Mouse (Mus musculus) heart, adult 2 months (tissue): ENCODE data around the gene 5730409E04Rik. TPM values are rescaled to one million over a fixed set of nuclear protein-coding genes. Genes with fewer than 3 reads are reported as not detected.

Source experiments
- DNase-seq, 2 experiments: peaks; one replicate each; pipeline ENCODE4 v3.0.0; 2021
- H3K27ac ChIP-seq: fragments of 200-600 bp; 2 replicates; pipeline ENCODE4 v1.8.1; 2022
- H3K27me3 ChIP-seq: fragments of 200-500 bp; 2 replicates; pipeline ENCODE4 v1.6.1; 2012; ENCODE audit warnings: mild to moderate bottlenecking, low read length, inconsistent platforms, mixed read lengths; ENCODE audit not compliant: control insufficient read depth, insufficient read depth
- H3K36me3 ChIP-seq: fragments of 200-500 bp; 2 replicates; pipeline ENCODE4 v1.6.1; 2012; ENCODE audit warnings: low read length, inconsistent platforms; ENCODE audit not compliant: control insufficient read depth, insufficient read depth
- H3K4me1 ChIP-seq: fragments of 200-500 bp; 2 replicates; pipeline ENCODE4 v1.6.1; 2011; ENCODE audit warnings: low read length; ENCODE audit not compliant: control insufficient read depth, insufficient read depth
- H3K4me3 ChIP-seq: fragments of 200-600 bp; 2 replicates; pipeline ENCODE4 v1.8.1; 2022
- H3K79me2 ChIP-seq: fragments of 200-500 bp; replicated peaks from 2 replicates; pipeline ENCODE4 v1.6.1; 2012; ENCODE audit warnings: mild to moderate bottlenecking, inconsistent platforms, low read length, moderate library complexity, mixed read lengths; ENCODE audit not compliant: control insufficient read depth, insufficient read depth
- H3K9ac ChIP-seq: fragments of 200-500 bp; 2 replicates; pipeline ENCODE4 v1.6.1; 2012; ENCODE audit warnings: low read depth, mild to moderate bottlenecking, control low read depth, inconsistent platforms, low read length, mixed read lengths
- CTCF ChIP-seq: fragments of 200-600 bp; IDR thresholded peaks from 2 replicates; pipeline ENCODE4 v1.8.1; 2022; ENCODE audit warnings: antibody characterized with exemption, mild to moderate bottlenecking, moderate library complexity
- EP300 ChIP-seq: fragments of 200-500 bp; IDR thresholded peaks from 2 replicates; pipeline ENCODE4 v1.6.1; 2011; ENCODE audit warnings: low read depth, low read length, control low read depth; ENCODE audit not compliant: insufficient read depth
- POLR2A ChIP-seq: fragments of 200-500 bp; IDR thresholded peaks from 2 replicates; pipeline ENCODE4 v1.6.1; 2011; ENCODE audit warnings: mild to moderate bottlenecking, low read depth, low read length, control low read depth; ENCODE audit not compliant: insufficient read depth
- whole genome bisulfite sequencing: fragments of 180-500 bp; shearing (Covaris S2); methylation state at CpG from one replicate; pipeline ENCODE4 v1.1.7; 2018; 5-methylcytosine and 5-hydroxymethylcytosine counted together
- intact Hi-C: fragments of 180-260 bp; cut with DNase I; formaldehyde crosslinking; loops from one replicate; pipeline ENCODE4 v1.15.1; 2025
- microRNA-seq, 2 experiments: library from miRNA; unstranded; fragments of <30 nt; microRNA quantifications; one replicate each; pipeline ENCODE4 v1.2.0; 2021
- polyA plus RNA-seq: library from polyadenylated mRNA; depleted of rRNA; stranded (reverse); fragments of >200 nt; gene quantifications from 2 replicates; pipeline ENCODE4 v1.2.3, GENCODE M21; 2012; rRNA removed
- total RNA-seq, 2 experiments: library from RNA; stranded (reverse); gene quantifications; 2 replicates each; pipeline ENCODE4 v1.2.3; 2021

Gene 5730409E04Rik
- total and polyA plus RNA-seq, 3 experiments: 10.6 to 12.6 (median 11.9) TPM

DNA sequence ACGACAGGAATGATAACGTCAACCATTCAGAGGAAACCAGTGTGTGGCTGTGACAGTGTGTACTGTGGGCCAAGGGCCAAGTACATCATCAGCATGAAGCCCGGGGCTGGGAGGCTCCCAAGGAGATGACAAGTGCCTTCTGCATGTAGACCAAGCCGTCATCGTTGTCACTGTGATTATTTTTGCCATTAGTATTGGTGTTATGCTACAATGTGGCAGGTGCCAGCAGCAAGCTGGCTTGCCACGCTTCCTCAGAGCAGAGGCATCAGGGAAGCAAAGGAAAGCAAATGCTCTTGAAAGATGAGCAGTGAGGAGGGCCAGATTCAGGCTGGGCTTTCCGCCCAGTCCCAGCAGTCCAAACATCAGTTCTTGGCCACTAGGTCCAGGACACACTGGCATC, 51.6 kb downstream of the 5730409E04Rik start:
- H3K36me3 ChIP-seq: no peaks in the 10 kb centered on the region
- H3K79me2 ChIP-seq: no peaks in the 10 kb centered on the region
- no peaks in the 10 kb centered on the region for H3K4me1 ChIP-seq
- H3K27me3 ChIP-seq: 0 out of 2 replicates have a peak, but pooled peaks cover 1% of the 10 kb centered on the region
- TF ChIP-seq CTCF: no peak
- no peak for TF ChIP-seq EP300
- TF ChIP-seq POLR2A: no peak
- no peak overlapping the region for H3K4me3 ChIP-seq
- intact Hi-C loops: no loop called here
- DNase-seq: no peak
- H3K9ac ChIP-seq: no peak overlapping the region
- no peak overlapping the region for H3K27ac ChIP-seq
- WGBS: 49% methylated on average over 7 of the region's 7 CpGs

Small RNAs within 50 kb of the gene (microRNA-seq; reads per million reads assigned to microRNA genes)
- 0 to 0.39 reads per million in 2 experiments for gene Mir7119

Other genes starting within 250 kb of the 5730409E04Rik start
- gene Ago3, start 180.3 kb upstream of the 5730409E04Rik start, total RNA-seq: 10 to 100 TPM; 11.0 to 12.6 TPM
- 6.4 and 7.1 TPM in 2 replicates for gene Ago3, start 180.3 kb upstream of the 5730409E04Rik start, polyA plus RNA-seq
- 10 to 100 TPM; 11.5 to 12.3 TPM for gene Ago1, start 141.2 kb upstream of the 5730409E04Rik start, total RNA-seq
- 7.5 and 12.1 TPM in 2 replicates for gene Ago1, start 141.2 kb upstream of the 5730409E04Rik start, polyA plus RNA-seq
- 10 to 100 TPM in 1 of 2 experiments, 1 to 10 TPM in 1; 9.6 to 11.7 TPM for gene Ago4, start 76.3 kb upstream of the 5730409E04Rik start, total RNA-seq
- gene Ago4, start 76.3 kb upstream of the 5730409E04Rik start, polyA plus RNA-seq: 2.2 and 4.2 TPM in 2 replicates
- gene Clspn, start 52.9 kb upstream of the 5730409E04Rik start, total RNA-seq: under 1 TPM in 1 of 2 experiments, not detected in 1; 0.37 TPM
- 0.14 and 0.32 TPM in 2 replicates for gene Clspn, start 52.9 kb upstream of the 5730409E04Rik start, polyA plus RNA-seq
- 100 to 1,000 TPM; 108 to 129 TPM for gene Psmb2, start 67.8 kb downstream of the 5730409E04Rik start, total RNA-seq
- gene Psmb2, start 67.8 kb downstream of the 5730409E04Rik start, polyA plus RNA-seq: 215 and 253 TPM in 2 replicates
- gene Tfap2e, start 126.4 kb downstream of the 5730409E04Rik start, total RNA-seq: not detected
- 0.12 TPM in 1 of 2 replicates, not detected in the other for gene Tfap2e, start 126.4 kb downstream of the 5730409E04Rik start, polyA plus RNA-seq
- gene Ncdn, start 143.6 kb downstream of the 5730409E04Rik start, total RNA-seq: 10 to 100 TPM; 15.2 to 16.5 TPM
- 19.5 and 20.1 TPM in 2 replicates for gene Ncdn, start 143.6 kb downstream of the 5730409E04Rik start, polyA plus RNA-seq
- gene AU040320, start 143.7 kb downstream of the 5730409E04Rik start, total RNA-seq: 10 to 100 TPM; 26.7 to 35.5 TPM
- 27.6 and 28.8 TPM in 2 replicates for gene AU040320, start 143.7 kb downstream of the 5730409E04Rik start, polyA plus RNA-seq